Mouse (Mus musculus): ENCODE data around the gene Idua.
"Not testable (repeated sequence)": the region's sequence is repeated elsewhere in the genome, so short reads cannot be mapped to it uniquely, and the experiment has no call there.

Gene Idua

DNA sequence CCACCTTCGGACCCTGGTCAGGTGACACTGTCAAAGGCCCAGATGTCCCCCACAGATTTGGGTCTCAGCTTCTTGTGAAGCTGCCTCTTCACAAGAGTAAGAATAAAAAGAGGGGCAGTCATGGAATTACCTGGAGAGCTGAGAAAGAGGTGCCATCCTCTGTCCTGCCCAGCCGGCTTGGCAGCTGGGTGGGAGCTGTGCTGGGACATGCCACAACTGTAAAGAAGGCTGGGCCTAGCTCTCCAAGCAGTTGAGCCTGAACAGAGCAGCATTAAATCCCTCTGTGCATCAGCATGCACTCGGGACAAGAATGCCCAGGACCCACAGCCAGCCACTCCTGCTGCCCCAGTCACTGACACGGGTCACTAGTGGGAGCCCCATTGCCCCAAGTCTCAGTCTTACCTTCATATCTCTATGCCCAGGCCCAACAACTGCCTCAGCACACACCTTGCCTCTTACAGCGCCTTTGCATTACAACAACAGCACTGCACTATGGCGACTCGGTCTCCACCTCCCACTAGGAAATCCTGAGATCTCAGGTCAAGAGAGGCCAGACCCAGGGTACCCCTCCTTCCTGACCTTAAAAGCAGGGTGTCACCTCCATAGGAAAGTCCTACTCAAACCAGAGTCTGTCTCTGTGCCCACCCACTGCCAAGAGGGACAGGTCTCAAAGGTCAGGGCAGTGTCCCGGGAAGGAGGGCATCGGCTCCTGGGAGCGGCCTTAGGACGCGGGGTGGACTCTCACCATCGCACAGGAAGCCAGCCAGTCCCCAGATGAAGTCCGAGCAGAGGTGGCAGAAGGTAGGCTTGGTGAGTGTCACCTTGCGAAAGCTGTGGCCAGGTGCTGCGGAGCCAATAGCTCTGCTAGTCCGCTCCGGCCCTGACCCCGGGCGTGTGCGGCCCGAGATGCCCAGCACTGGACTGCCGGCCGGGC, at the start of gene Idua:
TSS of gene Idua (plus strand) at position 634 of the 934 bp plus-strand sequence.
- no peak for DNase-seq (ENCODE audit: low spot score)

DNA sequence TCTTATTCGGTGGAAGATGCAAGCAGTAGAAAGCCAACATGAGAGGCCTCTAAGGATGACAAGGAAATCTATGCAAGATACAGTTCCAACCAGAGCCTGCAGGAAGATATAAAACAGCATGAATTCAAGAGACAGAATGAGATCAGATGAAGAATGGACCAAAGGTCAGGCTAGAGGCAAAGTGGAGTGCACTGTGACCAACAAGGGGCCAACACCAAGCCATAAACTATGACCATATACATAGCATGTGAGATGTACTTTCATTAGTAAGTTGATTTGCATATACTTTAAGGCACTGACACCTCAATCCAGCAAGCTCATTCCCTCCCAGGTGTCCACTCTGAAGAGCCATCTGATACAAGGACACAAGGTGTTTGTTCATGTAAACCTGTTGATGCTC, 49.7 kb upstream of the Idua start:
- no peak for DNase-seq (ENCODE audit: low spot score)

DNA sequence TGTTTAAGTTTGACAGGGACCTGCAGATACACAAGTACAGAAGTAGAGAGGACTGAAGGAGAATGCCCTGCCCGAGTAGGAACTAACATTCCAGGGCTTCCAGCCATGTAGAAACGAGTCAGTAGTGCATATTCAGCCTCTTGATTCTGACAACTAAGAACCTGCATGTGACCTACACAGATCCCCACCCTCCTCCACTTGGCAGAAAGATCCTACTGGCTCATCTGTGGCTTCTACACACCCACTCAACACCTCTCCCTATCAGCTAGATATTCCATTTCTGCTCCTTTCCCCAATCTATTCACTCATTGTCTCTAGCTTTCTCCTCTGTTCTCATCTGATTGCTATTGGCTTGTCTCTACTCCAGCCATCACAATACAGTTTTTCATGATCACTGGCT, 38.3 kb upstream of the Idua start:
- DNase-seq (ENCODE audit: low spot score), result no peak

DNA sequence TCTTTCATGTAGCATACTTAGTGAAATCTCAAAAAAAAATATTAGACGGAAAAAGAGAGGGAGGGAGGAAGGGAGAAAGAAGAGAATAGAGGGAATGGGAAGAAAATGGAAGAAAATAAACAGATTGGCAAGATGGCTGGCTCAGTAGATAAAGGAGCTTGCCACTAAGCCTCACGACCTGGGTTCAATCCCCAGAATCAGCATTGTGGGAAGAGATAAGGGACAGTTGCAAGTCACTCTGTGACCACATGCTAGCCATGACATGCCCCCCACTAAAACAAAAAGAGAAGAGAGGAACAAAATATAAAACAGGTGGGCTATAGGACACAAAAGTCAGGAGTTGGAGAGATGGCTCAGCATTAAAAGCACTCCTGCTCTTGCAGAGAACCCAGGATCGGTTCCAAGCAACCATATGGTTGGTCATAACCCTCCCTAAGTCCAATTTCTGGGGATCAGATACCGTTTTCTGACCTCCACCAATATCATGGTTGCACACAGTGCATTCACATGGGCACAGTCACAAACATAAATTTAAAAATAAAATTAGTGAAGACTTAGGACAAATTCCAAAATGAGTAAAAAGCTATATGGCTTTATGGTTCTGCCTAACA, 34.0 kb upstream of the Idua start:
- DNase-seq (ENCODE audit: low spot score), result no peak

DNA sequence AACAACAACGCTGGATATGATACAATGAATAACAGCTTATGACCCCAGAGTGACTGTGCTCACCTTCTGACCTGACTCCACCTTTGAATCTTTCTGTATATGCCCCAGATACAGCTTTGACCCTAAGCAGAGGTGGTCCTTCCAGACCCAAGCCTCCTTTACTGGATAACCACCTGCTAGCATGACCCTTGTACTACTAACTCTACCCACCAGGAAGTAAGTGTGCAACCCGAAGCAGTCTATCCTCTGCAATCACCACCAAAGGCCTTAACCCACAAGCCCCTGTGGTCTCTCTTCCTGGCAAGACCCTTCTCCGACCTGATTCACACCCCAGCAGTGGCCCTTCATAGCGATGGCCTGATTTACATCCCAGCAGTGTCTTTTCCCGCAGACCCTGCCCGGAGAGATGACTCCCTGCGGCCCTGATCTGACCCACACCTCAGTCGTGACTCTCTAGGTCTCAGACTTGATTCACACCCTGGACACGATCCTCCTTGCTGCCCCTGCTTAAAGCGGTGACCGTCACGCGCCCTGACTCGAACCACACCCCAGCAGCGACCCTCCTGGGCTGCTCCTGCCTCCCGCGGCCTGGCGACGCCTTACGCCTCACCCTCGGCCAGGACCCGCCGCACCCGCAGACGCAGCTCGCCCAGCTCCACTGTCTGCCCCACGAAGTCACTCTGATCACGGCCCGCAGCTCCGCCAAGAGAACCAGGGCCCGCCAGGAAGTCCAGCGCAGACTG, 31.1 kb upstream of the Idua start:
- DNase-seq (ENCODE audit: low spot score), result peak; percentile 31

DNA sequence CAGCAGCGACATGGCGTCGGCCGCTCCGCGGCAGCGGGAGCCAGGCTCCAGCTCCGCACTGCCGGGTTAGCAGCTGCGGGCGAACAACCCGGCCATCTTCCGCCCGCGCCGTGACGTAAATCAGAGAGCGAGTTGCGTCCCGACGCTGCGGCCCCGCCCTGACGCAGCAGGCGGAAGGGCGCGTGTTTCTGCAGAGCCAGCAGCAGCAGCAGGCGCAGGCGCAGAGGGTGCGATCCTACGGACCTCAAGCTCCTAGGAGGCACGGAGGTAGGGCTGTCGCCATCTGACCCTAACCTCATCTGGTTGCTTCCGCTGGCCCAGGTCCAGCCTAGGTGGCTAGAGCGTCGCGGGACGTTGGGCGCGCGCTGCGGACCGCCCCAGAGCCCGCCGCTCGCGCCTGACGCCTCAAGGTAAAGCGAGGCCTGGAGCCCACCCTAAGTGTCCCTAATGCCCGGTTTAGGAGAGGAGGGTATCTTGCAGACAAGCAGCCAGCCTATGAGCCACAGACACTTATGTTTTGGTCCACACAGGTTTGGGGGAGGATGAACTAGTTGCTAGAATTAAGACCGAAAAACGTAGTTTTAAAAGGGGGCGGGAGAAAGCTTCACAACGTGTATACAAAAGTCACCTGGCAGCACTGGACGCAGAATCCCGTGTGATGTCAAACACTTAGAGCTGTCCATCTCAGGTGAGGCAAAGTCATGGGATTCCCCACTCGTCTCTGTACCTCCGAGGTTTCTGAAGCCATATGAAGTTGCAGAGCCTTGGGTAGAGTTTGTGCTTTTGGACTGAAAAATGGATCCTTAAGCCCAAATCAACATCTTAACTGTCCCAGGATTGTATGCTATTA, 30.3 kb upstream of the Idua start, which contains the start of the genes Gak and Tmem175:
TSS of gene Gak (minus strand) at position 122 of the 850 bp plus-strand sequence.
TSS of gene Tmem175 (plus strand) at position 137 of the 850 bp plus-strand sequence.
- peak; percentile 93 for DNase-seq (ENCODE audit: low spot score)

DNA sequence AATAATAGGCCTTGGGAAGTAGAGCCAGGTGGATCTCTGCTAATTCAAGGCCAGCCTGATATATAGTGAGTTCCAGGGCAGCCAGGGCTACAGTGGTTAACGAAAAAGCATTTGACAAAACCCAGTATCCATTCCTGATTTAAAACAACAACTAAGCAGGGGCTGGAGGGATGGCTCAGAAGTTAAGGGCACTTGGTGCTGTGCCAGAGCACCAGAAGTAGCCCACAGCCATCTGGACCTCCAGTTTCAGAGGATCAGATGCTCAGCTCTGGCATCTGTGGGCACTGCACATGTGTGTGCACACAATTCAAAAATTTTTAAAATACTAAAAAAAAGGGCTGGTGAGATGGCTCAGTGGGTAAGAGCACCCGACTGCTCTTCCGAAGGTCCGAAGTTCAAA, 26.5 kb upstream of the Idua start:
- no peak for DNase-seq (ENCODE audit: low spot score)

DNA sequence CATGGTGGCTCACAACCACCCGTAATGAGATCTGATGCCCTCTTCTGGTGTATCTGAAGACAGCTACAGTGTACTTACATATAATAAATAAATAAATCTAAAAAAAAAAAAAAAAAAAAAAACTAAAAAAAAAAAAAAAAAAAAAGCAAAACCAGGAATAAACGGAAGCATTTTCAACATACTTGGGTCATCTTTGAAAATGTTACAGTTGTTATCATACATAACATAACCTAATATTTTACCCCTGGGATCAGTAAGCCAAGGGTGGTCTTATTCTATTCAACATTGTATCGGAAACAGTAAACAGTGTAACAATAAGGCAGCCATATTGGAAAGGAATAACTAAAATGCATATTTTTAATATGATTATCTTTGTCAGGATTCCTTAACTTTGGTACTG, 26.0 kb upstream of the Idua start:
- DNase-seq (ENCODE audit: low spot score), result not testable (repeated sequence)

DNA sequence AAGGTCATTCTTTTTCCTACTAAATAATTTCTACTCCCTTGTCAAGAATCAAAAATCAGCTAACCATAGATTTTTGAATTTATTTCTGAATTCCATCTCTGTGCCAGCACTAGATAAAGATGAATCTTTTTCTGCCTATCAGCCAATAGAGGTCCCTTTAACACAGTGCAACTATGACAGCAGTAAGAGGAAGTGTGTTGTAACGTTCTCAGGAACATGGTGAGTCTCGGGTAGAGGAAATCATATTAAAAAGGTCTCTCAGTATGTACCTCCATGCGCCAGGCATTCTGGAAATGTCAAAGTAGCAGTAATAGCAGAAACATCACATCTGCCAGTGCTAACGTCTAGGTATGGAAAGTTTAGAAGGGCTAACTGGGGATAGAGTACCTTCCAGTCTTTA, 24.0 kb upstream of the Idua start:
- DNase-seq (ENCODE audit: low spot score), result no peak

DNA sequence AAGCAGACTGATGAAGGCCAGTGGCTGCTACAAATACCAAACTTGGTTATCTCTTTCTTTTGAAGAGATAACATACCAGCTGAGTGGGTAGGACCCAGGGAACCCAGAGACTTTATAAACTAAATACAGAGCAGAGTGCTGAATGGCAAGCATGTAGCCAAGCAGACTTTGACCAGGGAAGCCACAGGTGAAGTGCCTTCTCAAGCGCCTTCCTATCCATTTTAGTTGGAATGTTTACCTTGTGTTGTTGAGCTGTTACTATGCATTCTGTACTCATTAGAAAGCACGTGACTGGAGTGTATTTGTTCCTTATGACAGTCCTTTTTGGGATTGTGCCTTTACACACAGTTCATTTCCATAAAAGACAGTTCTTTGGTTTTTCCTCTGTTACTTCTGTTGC, 16.5 kb upstream of the Idua start:
- DNase-seq (ENCODE audit: low spot score), result no peak

DNA sequence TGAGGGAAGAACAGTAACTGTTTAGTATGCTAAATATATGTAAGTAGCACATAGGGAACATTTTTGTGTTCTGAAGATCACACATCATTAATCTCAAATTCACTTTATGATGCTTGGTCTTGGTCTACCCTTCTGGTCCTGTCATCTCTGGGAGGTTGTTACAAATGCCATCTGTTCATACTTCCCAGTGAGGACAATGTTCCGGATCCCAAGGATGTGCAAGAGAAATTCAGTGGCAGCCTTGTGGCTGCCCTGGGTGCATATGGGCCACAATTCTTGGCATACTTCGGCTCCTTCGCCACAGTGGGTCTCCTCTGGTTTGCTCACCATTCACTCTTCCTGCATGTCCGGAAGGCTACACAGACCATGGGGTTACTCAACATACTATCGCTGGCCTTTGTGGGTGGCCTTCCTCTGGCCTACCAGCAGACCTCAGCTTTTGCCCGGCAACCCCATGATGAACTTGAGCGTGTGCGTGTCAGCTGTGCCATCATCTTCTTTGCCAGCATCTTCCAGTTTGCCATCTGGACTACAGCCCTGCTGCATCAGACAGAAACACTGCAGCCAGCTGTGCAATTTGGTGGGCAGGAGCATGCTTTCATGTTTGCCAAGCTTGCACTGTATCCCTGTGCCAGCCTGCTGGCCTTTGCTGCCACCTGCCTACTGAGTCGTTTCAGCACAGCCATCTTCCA, 14.3 kb upstream of the Idua start:
- no peak for DNase-seq (ENCODE audit: low spot score)

DNA sequence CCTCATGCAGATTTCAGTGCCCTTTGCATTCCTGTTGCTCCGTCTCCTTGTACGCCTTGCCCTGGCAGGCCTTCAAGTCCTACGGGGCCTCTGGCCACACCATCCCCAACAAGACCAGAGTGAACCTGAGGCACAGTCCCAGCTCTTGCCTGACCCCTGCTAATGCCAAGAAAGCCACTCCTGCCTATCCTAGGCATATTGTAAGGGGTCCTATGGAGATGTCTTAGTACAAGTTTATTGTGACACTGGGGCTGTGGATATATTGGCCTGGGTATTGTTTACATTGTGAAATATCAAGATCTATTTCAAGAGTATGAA, 13.8 kb upstream of the Idua start:
- DNase-seq (ENCODE audit: low spot score), result no peak

DNA sequence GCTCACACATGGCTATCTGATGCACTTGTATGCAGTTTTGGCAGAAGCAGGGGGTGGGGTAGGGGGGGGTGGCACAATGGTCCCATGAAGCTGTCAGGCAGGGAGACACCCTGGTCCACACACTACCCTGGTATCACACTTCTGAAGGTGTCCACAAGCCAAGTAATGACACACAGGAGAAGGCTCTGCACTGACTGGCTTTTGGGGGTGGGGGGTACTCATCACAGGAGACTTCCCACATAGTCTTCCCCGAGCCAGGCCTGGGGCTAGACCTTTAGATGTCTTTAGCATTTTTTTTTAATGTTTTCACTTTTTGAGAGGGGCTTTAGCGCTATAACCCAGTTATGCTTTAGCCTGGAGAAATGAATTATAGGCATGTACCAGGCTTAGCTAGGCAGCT, 12.8 kb upstream of the Idua start:
- DNase-seq (ENCODE audit: low spot score), result no peak

DNA sequence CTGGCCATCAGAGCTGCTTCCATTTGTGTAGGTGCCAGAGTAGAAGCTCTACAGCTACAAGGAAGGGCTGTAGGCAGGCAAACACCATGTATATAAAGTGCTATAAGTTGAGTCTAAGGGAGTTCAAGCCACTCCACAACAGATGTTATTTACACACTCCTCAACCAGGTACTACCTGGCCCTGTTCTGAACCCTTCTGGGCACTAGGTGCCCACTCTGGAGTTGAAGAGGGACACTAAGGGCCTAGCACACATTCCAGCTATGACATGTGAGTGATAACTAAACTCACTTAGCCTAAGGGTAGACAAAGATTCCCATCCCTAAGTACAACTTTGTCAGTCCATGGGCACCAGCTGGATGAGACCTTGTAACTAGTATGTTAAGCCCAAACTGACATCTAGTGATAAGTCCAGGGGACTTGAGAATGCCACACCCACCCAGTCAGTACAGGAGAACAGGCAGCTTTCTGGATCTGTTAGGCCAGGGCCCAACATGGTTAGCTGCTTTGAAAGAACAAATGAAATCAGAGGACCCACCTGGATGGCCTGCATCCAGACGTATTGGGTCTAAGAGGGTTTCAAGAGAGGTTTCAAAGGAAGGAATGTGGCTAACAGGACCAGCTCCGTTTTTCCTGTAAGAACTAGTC, 12.2 kb upstream of the Idua start:
- DNase-seq (ENCODE audit: low spot score), result no peak

DNA sequence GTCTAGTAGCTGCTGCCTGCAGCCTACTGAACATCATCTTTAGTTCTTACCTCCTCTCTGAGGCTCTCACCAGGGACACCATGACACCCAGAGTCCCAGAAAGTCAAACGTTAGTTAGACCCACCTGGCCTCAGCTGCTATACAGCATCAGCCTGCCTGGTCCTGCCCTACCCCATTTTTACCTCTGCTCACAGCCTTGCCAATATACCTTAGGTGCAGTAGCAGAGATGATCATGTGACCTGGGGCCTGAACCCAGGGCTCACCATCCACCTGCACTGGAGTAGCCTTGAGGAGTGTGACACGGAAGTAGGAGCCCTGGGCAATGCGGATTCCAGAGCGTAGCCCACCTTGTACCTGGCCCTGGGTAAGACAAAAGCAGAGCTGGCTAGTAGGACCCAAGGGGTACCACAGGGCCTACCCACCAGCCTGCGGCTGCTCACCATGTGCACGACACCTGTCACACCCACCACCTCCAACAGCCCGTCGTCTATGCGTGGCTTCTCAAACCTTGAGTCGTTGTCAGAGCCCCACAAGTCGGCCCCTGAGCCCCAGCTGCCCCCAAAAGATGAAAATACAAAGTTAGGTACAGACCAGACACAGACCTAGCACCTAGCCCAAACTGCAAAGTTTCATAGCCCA, 11.1 kb upstream of the Idua start:
- no peak for DNase-seq (ENCODE audit: low spot score)

DNA sequence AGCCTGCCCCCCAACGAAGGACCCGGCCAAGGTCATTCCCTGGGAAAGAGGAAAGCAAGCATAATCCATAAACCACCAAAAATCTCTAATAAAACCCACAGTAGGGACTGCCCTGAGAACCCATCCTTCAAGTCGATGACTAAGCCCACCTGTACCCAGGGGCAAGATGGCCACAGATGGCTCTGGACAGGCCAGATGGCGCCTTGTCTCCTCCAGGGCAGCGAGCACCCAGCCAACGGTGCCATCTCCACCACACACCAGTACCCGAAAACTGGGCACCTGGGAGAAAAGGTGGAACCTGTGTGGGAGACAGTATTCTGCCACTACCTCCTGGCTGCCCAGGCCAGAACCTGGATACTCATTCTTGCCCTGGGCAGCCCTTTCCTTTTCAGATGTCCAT, 9.8 kb upstream of the Idua start:
- DNase-seq (ENCODE audit: low spot score), result no peak

DNA sequence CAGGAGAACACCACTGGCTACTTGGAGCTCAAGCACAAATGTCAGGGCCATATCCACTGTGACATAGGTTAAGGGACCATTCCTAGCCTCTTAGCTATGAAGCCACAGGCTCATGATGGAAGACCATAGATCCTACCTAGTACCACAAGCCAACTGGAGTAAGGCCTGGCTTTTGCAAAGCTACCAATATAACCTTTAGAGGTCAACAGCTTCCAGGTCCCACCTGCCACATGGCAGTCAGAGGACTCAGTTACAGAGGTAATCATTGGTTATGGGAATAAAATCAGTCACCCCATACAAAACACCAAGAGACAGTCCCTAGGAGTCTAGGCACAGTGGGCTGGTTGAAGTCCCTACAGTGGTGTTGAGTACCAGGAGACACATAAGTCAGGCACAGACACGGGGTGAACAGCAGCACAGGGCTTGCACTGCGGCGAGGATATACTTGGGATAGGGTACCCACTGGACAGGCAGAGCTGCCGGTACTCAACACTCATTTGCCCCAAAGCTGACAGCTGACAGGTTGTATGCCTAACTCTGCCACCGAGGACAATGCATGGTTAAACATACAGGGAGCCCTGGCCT, 8.9 kb upstream of the Idua start:
- no peak for DNase-seq (ENCODE audit: low spot score)

DNA sequence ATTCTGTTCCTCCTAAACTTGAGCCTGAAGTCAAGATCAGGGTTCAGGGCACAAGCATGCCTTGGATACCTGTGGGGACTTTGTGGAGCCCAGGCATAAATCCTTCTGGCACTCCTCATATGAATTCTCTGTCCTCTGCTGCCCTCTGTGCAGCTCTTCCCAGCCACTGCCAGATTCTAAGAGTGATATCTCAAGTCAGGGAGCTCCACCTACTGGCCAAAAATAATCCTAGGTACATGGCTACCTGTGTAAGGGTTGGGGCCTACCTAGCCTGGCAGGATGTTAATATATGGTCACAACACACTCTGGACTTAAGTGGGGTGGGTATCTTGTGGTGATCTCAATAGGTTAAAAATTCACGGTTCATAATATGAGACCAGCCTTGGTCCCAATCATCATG, 8.3 kb upstream of the Idua start:
- peak; percentile 69 for DNase-seq (ENCODE audit: low spot score)

DNA sequence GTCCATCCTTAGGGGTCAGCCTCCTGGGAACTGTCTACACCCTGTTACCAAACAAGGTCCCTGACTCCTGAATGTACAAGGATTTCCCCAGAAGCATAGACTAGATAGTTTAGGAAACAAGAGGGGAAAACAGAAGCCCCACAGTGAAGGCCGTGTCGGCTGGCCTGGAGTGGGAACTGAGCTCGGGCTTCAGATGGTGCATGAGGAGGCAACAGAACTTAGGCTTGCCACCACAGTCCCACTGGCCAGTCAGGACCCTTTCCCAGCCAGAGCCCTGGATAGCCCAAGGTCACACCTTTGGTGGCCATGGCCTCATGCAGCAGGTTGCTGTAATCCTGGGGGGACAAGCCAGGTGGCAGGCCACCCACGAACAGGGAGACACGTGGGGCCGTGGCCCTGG, 6.8 kb upstream of the Idua start:
- DNase-seq (ENCODE audit: low spot score), result no peak

DNA sequence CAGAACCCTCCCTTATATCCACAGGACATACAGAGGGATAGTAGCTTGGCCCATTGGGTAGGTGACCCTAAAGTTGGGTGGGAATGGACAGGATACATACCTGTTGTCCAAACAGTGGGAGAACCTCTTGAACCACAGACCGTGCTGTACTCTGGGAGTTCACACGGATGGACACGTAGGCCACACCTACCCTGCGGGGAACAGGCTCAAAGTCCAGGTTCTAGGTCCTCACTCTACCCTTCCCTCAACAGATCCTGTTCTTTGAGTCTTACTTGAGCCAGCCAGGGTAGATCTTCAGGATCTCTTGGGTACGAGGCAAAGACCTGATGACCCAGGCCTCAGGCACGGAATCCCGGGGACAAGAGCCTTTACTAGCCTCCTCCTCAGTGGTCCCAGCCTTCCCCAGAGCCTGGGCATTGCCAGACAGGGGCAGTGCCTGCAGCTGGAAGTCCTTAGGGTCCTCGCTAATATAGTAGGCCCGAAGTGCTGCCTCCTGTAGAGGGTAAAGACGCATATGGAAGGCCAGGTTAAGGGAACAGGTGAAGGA, 5.6 kb upstream of the Idua start:
- no peak for DNase-seq (ENCODE audit: low spot score)

Measured in layer of hippocampus, adult 11-12 months (tissue).